Mouse (Mus musculus) testis, adult 2 months (tissue): Measurements from ENCODE around the gene 3110018I06Rik. TPM values are rescaled to one million over a fixed set of nuclear protein-coding genes. Genes with fewer than 3 reads are reported as not detected.

Source experiments
- H3K27ac ChIP-seq: fragments of 200-500 bp; 2 replicates; pipeline ENCODE4 v1.5.1; 2012; ENCODE audit warnings: low read depth, low read length; ENCODE audit not compliant: control insufficient read depth, insufficient read depth
- H3K27me3 ChIP-seq: fragments of 200-500 bp; 2 replicates; pipeline ENCODE4 v1.6.1; 2012; ENCODE audit warnings: mild to moderate bottlenecking, low read length, moderate library complexity; ENCODE audit not compliant: control insufficient read depth, insufficient read depth
- H3K36me3 ChIP-seq: fragments of 200-500 bp; 2 replicates; pipeline ENCODE4 v1.6.1; 2012; ENCODE audit warnings: mild to moderate bottlenecking, low read length; ENCODE audit not compliant: control insufficient read depth, insufficient read depth
- H3K4me1 ChIP-seq: fragments of 200-500 bp; 2 replicates; pipeline ENCODE4 v1.6.1; 2012; ENCODE audit warnings: low read length; ENCODE audit not compliant: control insufficient read depth, insufficient read depth
- H3K4me3 ChIP-seq: fragments of 200-500 bp; 2 replicates; pipeline ENCODE4 v1.5.1; 2012; ENCODE audit warnings: low read depth, mild to moderate bottlenecking, low read length, moderate library complexity, mixed read lengths; ENCODE audit not compliant: control insufficient read depth
- CTCF ChIP-seq: fragments of 200-500 bp; IDR thresholded peaks from 2 replicates; pipeline ENCODE4 v1.5.1; 2012; ENCODE audit warnings: low read depth, mild to moderate bottlenecking, inconsistent platforms, low read length, moderate library complexity; ENCODE audit not compliant: control insufficient read depth, insufficient read depth, insufficient replicate concordance
- POLR2A ChIP-seq: fragments of 200-500 bp; IDR thresholded peaks from 2 replicates; pipeline ENCODE4 v1.6.1; 2012; ENCODE audit warnings: low read depth, mild to moderate bottlenecking, inconsistent platforms, low read length, moderate library complexity; ENCODE audit not compliant: control insufficient read depth
- polyA plus RNA-seq: library from polyadenylated mRNA; depleted of rRNA; stranded (reverse); fragments of >200 nt; gene quantifications from 2 replicates; pipeline ENCODE4 v1.2.3, GENCODE M21; 2012

3110018I06Rik gene
- polyA plus RNA-seq, 1 experiment: not detected

DNA sequence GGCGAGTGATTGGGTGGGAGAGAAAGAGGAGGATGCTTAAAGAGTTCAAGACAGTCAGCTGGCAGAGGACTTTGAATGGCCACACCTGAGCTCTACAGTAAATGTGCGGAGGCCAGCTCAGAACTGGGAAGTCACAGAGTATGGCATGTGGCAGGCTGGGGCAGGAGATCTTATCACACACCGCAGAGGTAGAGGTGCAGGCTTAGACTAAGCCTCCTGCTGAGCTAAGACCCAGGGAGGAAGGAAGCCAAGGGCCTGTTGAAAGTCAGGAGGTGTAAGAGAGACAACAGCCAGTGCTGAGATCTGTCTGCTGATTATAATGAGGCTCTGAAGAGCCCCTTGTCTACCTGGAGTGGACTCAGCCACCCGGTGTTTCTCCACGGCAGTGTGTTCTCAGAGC lies 8.5 kb downstream of the 3110018I06Rik start:
- Histone ChIP-seq H3K4me1 (peaks cover 7% of the 10 kb centered on the region), H3K27me3 (no peaks in the 10 kb centered on the region), H3K4me3 (no peak overlapping the region), H3K36me3 (no peaks in the 10 kb centered on the region), H3K27ac (no peak overlapping the region)
- TF ChIP-seq POLR2A (no peak), CTCF (no peak)

DNA sequence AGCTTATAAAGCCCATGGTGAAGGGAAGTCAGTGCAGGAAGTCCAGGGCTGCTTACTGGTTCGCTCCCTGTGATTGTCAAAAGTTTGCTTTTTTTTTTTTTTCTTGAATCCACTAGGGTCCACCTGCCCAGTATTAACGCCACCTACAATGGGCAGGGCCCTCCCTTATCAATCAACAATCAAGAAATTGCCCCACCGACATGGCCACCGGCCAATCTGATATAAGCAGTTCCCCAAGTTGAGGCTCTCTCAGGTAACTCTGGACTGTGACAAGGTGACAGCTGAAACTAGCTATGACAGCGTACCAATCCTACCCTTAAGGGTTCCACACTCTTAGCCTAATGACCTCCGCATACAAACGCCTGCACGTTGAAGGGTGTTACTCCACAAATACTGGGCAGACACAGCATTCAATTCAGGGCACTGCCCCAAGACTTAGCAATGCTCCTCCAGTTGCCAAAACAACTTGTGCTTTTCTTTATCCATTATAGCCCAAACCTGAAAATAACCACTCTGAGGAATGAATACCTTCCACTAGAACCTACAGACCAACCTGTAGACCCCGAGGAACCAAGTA lies 21.3 kb downstream of the 3110018I06Rik start:
- H3K4me1 ChIP-seq: no peaks in the 10 kb centered on the region
- H3K4me3 ChIP-seq: no peak overlapping the region
- TF ChIP-seq CTCF (no peak), POLR2A (no peak)
- H3K27ac ChIP-seq: no peak overlapping the region
- H3K27me3 ChIP-seq: no peaks in the 10 kb centered on the region
- H3K36me3 ChIP-seq: no peaks in the 10 kb centered on the region

DNA sequence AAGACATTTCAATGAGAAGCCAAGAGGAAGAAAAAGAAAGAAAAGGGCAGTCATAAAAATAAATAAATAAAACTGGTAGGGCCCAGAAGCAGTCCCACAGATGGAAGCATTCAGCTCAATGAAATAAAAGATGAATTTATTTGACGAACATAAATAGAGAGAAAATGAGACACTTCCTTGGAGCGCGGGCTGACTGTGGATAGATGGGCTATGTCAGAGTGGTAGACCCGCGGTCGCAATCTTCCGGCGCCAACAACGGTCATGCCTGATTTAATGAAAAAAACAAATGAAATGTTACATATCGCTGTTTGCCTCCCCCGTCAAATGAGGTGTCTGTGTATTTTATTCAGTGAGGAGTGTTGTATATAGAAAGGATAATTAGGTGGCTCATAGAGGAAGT lies 22.7 kb downstream of the 3110018I06Rik start:
- H3K27me3 ChIP-seq: no peaks in the 10 kb centered on the region
- no peak overlapping the region for H3K27ac ChIP-seq
- no peaks in the 10 kb centered on the region for H3K36me3 ChIP-seq
- TF ChIP-seq POLR2A: no peak
- no peak for TF ChIP-seq CTCF
- H3K4me3 ChIP-seq: no peak overlapping the region
- no peaks in the 10 kb centered on the region for H3K4me1 ChIP-seq

DNA sequence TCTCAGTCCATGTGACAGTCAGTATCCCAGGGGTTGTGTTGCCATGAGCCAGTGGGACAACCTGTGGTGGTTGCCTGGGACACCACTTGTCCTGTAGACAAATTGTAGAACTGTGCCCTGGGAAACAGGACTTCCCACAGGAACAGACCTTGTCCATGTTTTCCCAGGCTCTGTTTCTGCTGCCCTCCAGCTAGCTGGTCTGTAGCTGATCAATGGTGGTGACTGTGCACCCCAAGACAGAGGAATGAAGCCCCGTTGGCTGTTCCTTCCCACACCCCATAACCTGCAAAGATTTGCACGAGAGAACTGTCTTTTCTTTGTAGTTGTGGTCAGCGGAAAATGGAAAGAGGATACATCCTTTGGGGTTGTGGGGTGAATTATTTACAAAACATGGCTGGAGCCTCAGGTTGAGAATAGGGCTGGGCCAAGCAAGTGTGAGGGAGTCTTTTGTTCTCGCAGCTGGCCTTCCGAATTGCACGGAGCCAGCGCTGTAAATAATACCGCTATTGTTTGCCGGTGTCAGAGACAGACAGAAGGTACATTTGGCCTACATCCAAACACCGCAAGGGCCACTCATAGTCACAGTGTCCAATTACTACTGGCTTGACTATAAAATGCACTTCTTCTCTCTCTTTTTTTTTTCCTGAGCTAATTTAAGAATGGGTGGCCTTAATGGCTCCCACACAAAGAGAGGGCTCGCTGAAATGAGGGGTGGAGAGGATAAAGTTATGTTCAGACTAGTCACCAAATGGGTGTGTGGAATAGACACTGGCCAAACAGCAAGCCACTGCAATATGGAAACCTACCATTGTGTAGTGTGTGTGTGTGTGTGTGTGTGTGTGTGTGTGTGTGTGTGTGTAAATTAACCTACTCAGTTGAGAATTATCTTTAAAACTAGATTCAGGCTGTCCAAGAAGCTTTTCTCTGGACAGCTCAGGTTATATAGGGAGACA lies 28.1 kb downstream of the 3110018I06Rik start:
- H3K27ac ChIP-seq: no peak overlapping the region
- no peak for TF ChIP-seq CTCF
- no peak for TF ChIP-seq POLR2A
- no peak overlapping the region for H3K4me3 ChIP-seq
- no peaks in the 10 kb centered on the region for H3K36me3 ChIP-seq
- H3K27me3 ChIP-seq: no peaks in the 10 kb centered on the region
- H3K4me1 ChIP-seq: no peaks in the 10 kb centered on the region

DNA sequence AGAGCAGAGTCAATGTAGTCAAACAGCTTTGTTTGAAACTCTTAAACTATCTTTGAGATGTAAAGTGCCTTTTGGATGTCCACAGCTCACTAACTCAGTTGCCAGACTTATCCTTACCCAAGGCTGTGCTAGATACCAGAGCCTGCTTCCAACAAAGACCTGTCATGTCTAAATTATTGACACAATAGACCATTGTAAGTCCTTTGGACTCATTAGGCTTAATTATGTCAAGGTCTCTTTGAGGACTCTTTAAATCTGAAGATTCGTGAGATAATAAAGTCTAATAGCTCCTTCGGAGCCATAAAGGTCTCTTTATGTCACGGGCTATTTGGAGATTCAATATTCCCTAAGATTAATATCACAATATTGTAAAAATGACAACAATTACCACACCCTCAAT lies 32.5 kb downstream of the 3110018I06Rik start:
- no peaks in the 10 kb centered on the region for H3K36me3 ChIP-seq
- H3K27me3 ChIP-seq: no peaks in the 10 kb centered on the region
- no peak overlapping the region for H3K4me3 ChIP-seq
- H3K4me1 ChIP-seq: no peaks in the 10 kb centered on the region
- H3K27ac ChIP-seq: no peak overlapping the region
- TF ChIP-seq CTCF (no peak), POLR2A (no peak)

GRCm38 (mm10) chr12:107528346-107528880 lies 40.0 kb downstream of the 3110018I06Rik start:
- TF ChIP-seq CTCF: no peak
- TF ChIP-seq POLR2A: no peak
- Histone ChIP-seq H3K4me1 (no peaks in the 10 kb centered on the region), H3K36me3 (no peaks in the 10 kb centered on the region), H3K27ac (no peak overlapping the region), H3K27me3 (no peaks in the 10 kb centered on the region), H3K4me3 (no peak overlapping the region)

DNA sequence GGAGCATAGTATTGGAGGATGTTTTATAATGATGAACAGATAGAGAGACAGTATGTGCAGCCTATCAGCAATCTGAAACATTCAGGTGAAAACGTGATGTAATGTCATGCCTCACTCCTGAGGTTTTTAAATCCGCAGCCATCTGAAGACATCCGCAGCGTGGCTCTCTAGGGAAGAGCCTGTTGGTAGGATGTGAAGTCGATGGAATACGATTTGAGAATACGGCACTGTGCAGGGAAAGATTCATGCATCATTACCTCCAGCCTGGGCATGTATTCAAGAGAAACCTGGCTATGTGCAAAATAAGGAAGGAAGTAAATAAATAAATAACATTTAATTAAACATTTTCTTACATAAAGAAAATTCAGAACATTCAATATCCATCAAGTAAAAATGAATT lies 44.4 kb downstream of the 3110018I06Rik start:
- no peaks in the 10 kb centered on the region for H3K36me3 ChIP-seq
- no peaks in the 10 kb centered on the region for H3K27me3 ChIP-seq
- no peak overlapping the region for H3K4me3 ChIP-seq
- H3K4me1 ChIP-seq: no peaks in the 10 kb centered on the region
- H3K27ac ChIP-seq: no peak overlapping the region
- TF ChIP-seq CTCF (no peak), POLR2A (no peak)
